Mouse (Mus musculus): ENCODE data around the gene Stx5a. TPM values are rescaled to one million over a fixed set of nuclear protein-coding genes. Genes with fewer than 3 reads are reported as not detected.
A peak's percentile ranks its signal among the peaks of the same experiment; 100 is the strongest.

Stx5a gene
- polyA plus RNA-seq, 1 experiment from 2014 or later = 143 TPM

- H3K9ac ChIP-seq (replicated peaks; ENCODE audit: low read depth) = peak overlapping the region; percentile 88; the same call in 1 of the 2 replicates
- no peaks in the 10 kb centered on the region for H3K9me3 ChIP-seq (ENCODE audit: low read length)
- peak overlapping the region; percentile 99 for H3K4me3 ChIP-seq (ENCODE audit: low read depth, low read length)
- no peak for TF ChIP-seq CTCF (IDR thresholded peaks at IDR 0.05)
- TF ChIP-seq EP300 (IDR thresholded peaks at IDR 0.05) = no peak
- H3K4me1 ChIP-seq (ENCODE audit: insufficient read depth, low read depth, low read length) = peaks cover 21% of the 10 kb centered on the region; the same call in 1 of the 2 replicates
- ATAC-seq = no peak
- H3K27me3 ChIP-seq (replicated peaks; ENCODE audit: insufficient read depth, low read length) = no peaks in the 10 kb centered on the region
- DNase-seq (ENCODE audit: low spot score) = no peak
- 44% methylated on average over 4 of the region's 4 CpGs for WGBS
- peak overlapping the region; percentile 59 for H3K4me2 ChIP-seq (replicated peaks; ENCODE audit: low read depth, low read length)
- H3K36me3 ChIP-seq (ENCODE audit: insufficient read depth, low read length) = peaks cover 32% of the 10 kb centered on the region
- H3K27ac ChIP-seq (ENCODE audit: low read length) = peak overlapping the region; percentile 94
Measured at GRCm38 (mm10) chr19:8711506-8711905, 29.7 kb upstream of the Stx5a start.

DNA sequence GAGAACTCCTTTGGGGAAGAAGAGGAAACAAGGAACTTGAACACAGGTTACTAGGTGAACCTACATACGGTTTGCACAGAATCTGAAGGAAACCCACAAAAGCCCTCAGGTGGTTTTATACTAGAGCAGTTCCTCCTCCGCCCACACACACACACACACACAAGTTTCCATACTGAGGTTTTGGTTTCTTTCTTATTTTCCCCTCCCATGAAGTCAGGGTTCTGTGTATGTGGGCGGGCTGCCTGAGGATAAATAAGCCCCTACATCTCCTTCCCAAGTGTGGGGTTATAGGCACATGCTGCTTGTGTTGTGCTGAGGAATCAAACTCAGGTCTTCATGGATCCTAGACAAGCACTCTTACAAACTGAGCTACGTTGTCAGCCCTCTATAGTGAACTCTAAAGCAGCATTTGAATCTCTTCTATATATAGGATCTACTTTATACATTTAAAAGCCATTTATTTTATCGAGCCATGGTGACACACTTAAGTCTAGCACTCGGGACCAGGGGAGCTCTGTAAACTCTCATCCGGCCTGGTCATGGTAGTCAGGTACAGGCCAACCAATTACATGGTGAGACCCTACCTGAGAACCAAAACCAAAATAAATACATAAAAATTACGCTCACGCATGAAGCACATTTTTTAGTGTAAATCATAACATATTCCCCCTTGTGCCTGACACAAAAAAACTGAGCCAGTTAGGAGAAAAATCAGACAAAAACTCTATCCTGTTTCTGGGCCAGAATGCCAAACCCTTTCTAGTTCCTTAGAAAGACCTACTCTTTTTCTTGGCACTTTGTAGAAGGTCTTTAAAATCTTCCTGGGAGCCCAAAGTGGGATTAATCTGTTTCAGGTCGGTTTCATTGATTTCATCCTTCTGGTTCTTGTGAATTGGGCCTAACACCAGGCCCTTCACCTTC lies 29.0 kb upstream of the Stx5a start:
- Histone ChIP-seq H3K9ac (replicated peaks; ENCODE audit: low read depth) (peak overlapping the region; percentile 88), H3K27me3 (replicated peaks; ENCODE audit: insufficient read depth, low read length) (no peaks in the 10 kb centered on the region), H3K4me3 (ENCODE audit: low read depth, low read length) (peak overlapping the region; percentile 99), H3K36me3 (ENCODE audit: insufficient read depth, low read length) (peaks cover 32% of the 10 kb centered on the region), H3K27ac (ENCODE audit: low read length) (peak overlapping the region; percentile 94), H3K4me2 (replicated peaks; ENCODE audit: low read depth, low read length) (peak overlapping the region; percentile 59), H3K9me3 (ENCODE audit: low read length) (no peaks in the 10 kb centered on the region), H3K4me1 (ENCODE audit: insufficient read depth, low read depth, low read length) (peaks cover 21% of the 10 kb centered on the region; the same call in 1 of the 2 replicates)
- 35% methylated on average over 10 of the region's 10 CpGs for WGBS
- no peak for ATAC-seq
- DNase-seq (ENCODE audit: low spot score) = no peak
- TF ChIP-seq CTCF (IDR thresholded peaks at IDR 0.05) (no peak), EP300 (IDR thresholded peaks at IDR 0.05) (no peak)

- Histone ChIP-seq H3K9me3 (ENCODE audit: low read length) (no peaks in the 10 kb centered on the region), H3K4me3 (ENCODE audit: low read depth, low read length) (peak overlapping the region; percentile 99), H3K4me1 (ENCODE audit: insufficient read depth, low read depth, low read length) (peaks cover 21% of the 10 kb centered on the region; the same call in 1 of the 2 replicates), H3K36me3 (ENCODE audit: insufficient read depth, low read length) (peaks cover 27% of the 10 kb centered on the region), H3K9ac (replicated peaks; ENCODE audit: low read depth) (peak overlapping the region; percentile 88), H3K4me2 (replicated peaks; ENCODE audit: low read depth, low read length) (peak overlapping the region; percentile 59), H3K27ac (ENCODE audit: low read length) (peak overlapping the region; percentile 94), H3K27me3 (replicated peaks; ENCODE audit: insufficient read depth, low read length) (no peaks in the 10 kb centered on the region)
- TF ChIP-seq CTCF (IDR thresholded peaks at IDR 0.05) (no peak), EP300 (IDR thresholded peaks at IDR 0.05) (peak; percentile 91)
- peak; percentile 86 for ATAC-seq
- 1% methylated on average over 13 of the region's 13 CpGs for WGBS
- DNase-seq (ENCODE audit: low spot score) = peak; percentile 98
Measured at GRCm38 (mm10) chr19:8712870-8713305, 28.3 kb upstream of the Stx5a start.

DNA sequence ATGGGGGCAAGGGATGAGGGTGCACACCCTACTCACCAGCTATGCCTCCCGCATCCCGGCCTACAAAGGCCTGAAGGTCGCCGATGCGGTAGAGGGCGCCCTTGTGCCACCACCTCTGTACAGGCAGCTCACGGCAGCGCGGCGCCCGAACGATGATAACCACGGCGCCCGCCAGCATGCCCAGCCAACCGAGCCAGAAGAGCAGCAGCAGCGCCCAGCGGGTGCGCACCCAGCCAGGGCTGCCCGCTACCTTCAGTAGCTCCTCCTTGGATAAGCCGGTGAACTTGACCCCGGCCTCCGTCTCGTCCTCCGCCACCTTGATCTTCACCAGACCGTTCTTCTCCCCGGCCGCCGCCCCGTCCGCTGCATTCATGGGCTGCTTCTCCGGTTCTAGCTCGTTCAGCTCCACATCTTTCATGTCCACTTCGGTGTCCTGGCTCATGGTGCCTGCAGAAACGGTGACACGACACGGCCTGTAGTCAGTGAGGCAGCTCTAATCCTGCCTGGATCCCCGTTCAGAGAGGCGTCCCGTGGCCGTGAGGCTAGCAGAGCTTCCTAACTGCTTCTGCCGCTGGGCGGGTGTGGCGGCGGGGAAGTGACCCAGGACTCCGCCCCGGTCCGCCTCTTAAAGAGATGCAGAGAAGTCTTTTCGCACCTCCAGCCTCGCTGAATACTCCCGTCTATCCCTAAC lies 27.8 kb upstream of the Stx5a start:
- peak overlapping the region; percentile 99 for H3K4me3 ChIP-seq (ENCODE audit: low read depth, low read length)
- peak overlapping the region; percentile 88 for H3K9ac ChIP-seq (replicated peaks; ENCODE audit: low read depth)
- DNase-seq (ENCODE audit: low spot score) (peak; percentile 95), ATAC-seq (peak; percentile 88)
- no peaks in the 10 kb centered on the region for H3K9me3 ChIP-seq (ENCODE audit: low read length)
- no peaks in the 10 kb centered on the region for H3K27me3 ChIP-seq (replicated peaks; ENCODE audit: insufficient read depth, low read length)
- H3K4me2 ChIP-seq (replicated peaks; ENCODE audit: low read depth, low read length) = peak overlapping the region; percentile 59
- peak; percentile 90 for TF ChIP-seq CTCF (IDR thresholded peaks at IDR 0.05)
- no peak for TF ChIP-seq EP300 (IDR thresholded peaks at IDR 0.05)
- H3K36me3 ChIP-seq (ENCODE audit: insufficient read depth, low read length) = peaks cover 21% of the 10 kb centered on the region
- H3K27ac ChIP-seq (ENCODE audit: low read length) = peak overlapping the region; percentile 94
- H3K4me1 ChIP-seq (ENCODE audit: insufficient read depth, low read depth, low read length) = peaks cover 21% of the 10 kb centered on the region; the same call in 1 of the 2 replicates
- under 1% methylated on average over 47 of the region's 51 CpGs for WGBS

GRCm38 (mm10) chr19:8713997-8714652 lies 27.1 kb upstream of the Stx5a start:
- DNase-seq (ENCODE audit: low spot score) (no peak), ATAC-seq (no peak; the same call in 1 of the 2 replicates)
- Histone ChIP-seq H3K27ac (ENCODE audit: low read length) (peak overlapping the region; percentile 94), H3K4me3 (ENCODE audit: low read depth, low read length) (peak overlapping the region; percentile 99), H3K36me3 (ENCODE audit: insufficient read depth, low read length) (peaks cover 15% of the 10 kb centered on the region), H3K4me2 (replicated peaks; ENCODE audit: low read depth, low read length) (peak overlapping the region; percentile 59), H3K27me3 (replicated peaks; ENCODE audit: insufficient read depth, low read length) (no peaks in the 10 kb centered on the region), H3K9ac (replicated peaks; ENCODE audit: low read depth) (peak overlapping the region; percentile 88), H3K9me3 (ENCODE audit: low read length) (no peaks in the 10 kb centered on the region), H3K4me1 (ENCODE audit: insufficient read depth, low read depth, low read length) (peaks cover 21% of the 10 kb centered on the region; the same call in 1 of the 2 replicates)
- TF ChIP-seq EP300 (IDR thresholded peaks at IDR 0.05) = no peak
- no peak for TF ChIP-seq CTCF (IDR thresholded peaks at IDR 0.05)
- 6% methylated on average over 13 of the region's 13 CpGs for whole genome bisulfite sequencing

Data from lung, postnatal 0 days (tissue).